Mouse (Mus musculus) intestine, postnatal 0 days (tissue): ENCODE measurements around the gene Gsg1l. TPM values are rescaled to one million over a fixed set of nuclear protein-coding genes. Genes with fewer than 3 reads are reported as not detected.

Experiments
- ATAC-seq: fragments of 200-750 bp; cut with Nextera tagmentation; 2 replicates; pipeline ENCODE4 v1.8.0; 2017; ENCODE audit warnings: mild to moderate bottlenecking, moderate TSS enrichment, moderate library complexity
- H3K27ac ChIP-seq: fragments of 300-500 bp; sonication (generic); 2 replicates; pipeline ENCODE4 v1.5.1; 2014; ENCODE audit warnings: mild to moderate bottlenecking, low read depth, low read length, moderate library complexity
- H3K27me3 ChIP-seq: fragments of 300-500 bp; sonication (generic); replicated peaks from 2 replicates; pipeline ENCODE4 v1.6.1; 2014; ENCODE audit warnings: low read length, mixed read lengths; ENCODE audit not compliant: control insufficient read depth, insufficient read depth
- H3K36me3 ChIP-seq: fragments of 300-500 bp; sonication (generic); 2 replicates; pipeline ENCODE4 v1.6.1; 2014; ENCODE audit warnings: mild to moderate bottlenecking, moderate library complexity; ENCODE audit not compliant: control insufficient read depth, insufficient read depth
- H3K4me1 ChIP-seq: fragments of 300-500 bp; sonication (generic); replicated peaks from 2 replicates; pipeline ENCODE4 v1.6.1; 2014; ENCODE audit warnings: antibody characterized with exemption, low read length, mixed read lengths; ENCODE audit not compliant: control insufficient read depth, insufficient read depth
- H3K4me2 ChIP-seq: fragments of 300-500 bp; sonication (generic); replicated peaks from 2 replicates; pipeline ENCODE4 v1.6.1; 2014; ENCODE audit warnings: low read depth, mild to moderate bottlenecking, moderate library complexity
- H3K4me3 ChIP-seq: fragments of 300-500 bp; sonication (generic); 2 replicates; pipeline ENCODE4 v1.5.1; 2014; ENCODE audit warnings: low read depth, low read length
- H3K9ac ChIP-seq: fragments of 300-500 bp; sonication (generic); 2 replicates; pipeline ENCODE4 v1.6.1; 2014; ENCODE audit warnings: mild to moderate bottlenecking, low read depth, low read length
- H3K9me3 ChIP-seq: fragments of 300-500 bp; sonication (generic); 2 replicates; pipeline ENCODE4 v1.6.1; 2016; ENCODE audit warnings: mixed run types; ENCODE audit not compliant: control insufficient read depth
- CTCF ChIP-seq: sonication (generic); IDR thresholded peaks from 2 replicates; pipeline ENCODE4 v1.5.1; 2016; ENCODE audit warnings: low read depth, mild to moderate bottlenecking, control low read depth, antibody characterized with exemption, moderate library complexity
- WGBS: fragments of 180-500 bp; shearing (Covaris S2); extraction: QIAGEN DNeasy Blood & Tissue Kit; methylation state at CpG from one replicate; pipeline ENCODE4 v1.1.7; 2014; 5-methylcytosine and 5-hydroxymethylcytosine counted together
- polyA plus RNA-seq: library from polyadenylated mRNA; unstranded; fragments of >200 nt; fragmentation: Nextera tagmentation; extraction: Ambion mirVana; gene quantifications from 2 replicates; pipeline ENCODE4 v1.2.1, GENCODE M21; 2015

Gsg1l gene
- polyA plus RNA-seq, 1 experiment from 2014 or later: 0.52 TPM

GRCm38 (mm10) chr7:125883232-125883631 is 199.0 kb downstream of the Gsg1l start:
- H3K4me2 ChIP-seq: no peak overlapping the region
- no peaks in the 10 kb centered on the region for H3K36me3 ChIP-seq
- no peak for TF ChIP-seq CTCF
- ATAC-seq: no peak
- WGBS: 71% methylated on average over 2 of the region's 2 CpGs
- no peaks in the 10 kb centered on the region for H3K27me3 ChIP-seq
- H3K9me3 ChIP-seq: no peaks in the 10 kb centered on the region
- H3K9ac ChIP-seq: no peak overlapping the region
- H3K4me1 ChIP-seq: no peaks in the 10 kb centered on the region
- H3K4me3 ChIP-seq: no peak overlapping the region
- no peak overlapping the region for H3K27ac ChIP-seq

GRCm38 (mm10) chr7:125878040-125878439 is 204.2 kb downstream of the Gsg1l start:
- H3K27ac ChIP-seq: no peak overlapping the region
- no peak for ATAC-seq
- H3K4me1 ChIP-seq: no peaks in the 10 kb centered on the region
- H3K4me3 ChIP-seq: no peak overlapping the region
- H3K27me3 ChIP-seq: no peaks in the 10 kb centered on the region
- H3K4me2 ChIP-seq: no peak overlapping the region
- no peaks in the 10 kb centered on the region for H3K36me3 ChIP-seq
- H3K9ac ChIP-seq: no peak overlapping the region
- 48% methylated on average over 4 of the region's 4 CpGs for WGBS
- H3K9me3 ChIP-seq: no peaks in the 10 kb centered on the region
- TF ChIP-seq CTCF: no peak

DNA sequence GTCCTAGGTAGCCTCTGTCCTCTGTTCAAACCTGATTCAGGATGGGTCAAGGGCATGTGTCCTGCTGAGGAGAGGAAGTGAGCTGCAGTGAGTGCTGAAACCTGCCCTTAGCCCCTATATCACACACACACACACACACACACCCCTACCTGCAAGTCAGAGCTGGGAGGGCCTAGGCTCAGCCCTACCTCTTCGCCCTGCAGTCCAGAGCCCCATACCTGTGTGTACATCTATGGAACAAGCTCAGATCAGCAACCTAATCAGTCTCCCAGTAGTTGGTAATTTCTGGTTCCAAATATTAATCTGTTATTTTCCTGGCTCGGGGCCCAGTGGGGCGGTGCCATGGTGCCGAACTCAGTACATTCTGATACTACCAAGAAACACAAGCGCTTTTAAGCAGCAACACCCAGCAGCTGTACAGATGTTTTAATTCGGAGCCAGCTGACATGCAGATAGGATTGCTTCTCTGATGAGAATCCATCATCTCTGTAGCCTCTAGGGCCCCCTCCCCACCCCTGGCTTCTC is 208.2 kb downstream of the Gsg1l start:
- Histone ChIP-seq H3K4me2 (no peak overlapping the region), H3K4me1 (no peaks in the 10 kb centered on the region), H3K4me3 (no peak overlapping the region), H3K27ac (no peak overlapping the region), H3K36me3 (no peaks in the 10 kb centered on the region; the same call in 1 of the 2 replicates), H3K27me3 (no peaks in the 10 kb centered on the region), H3K9me3 (no peaks in the 10 kb centered on the region), H3K9ac (no peak overlapping the region)
- ATAC-seq: no peak
- 74% methylated on average over 6 of the region's 6 CpGs for WGBS
- no peak for TF ChIP-seq CTCF

DNA sequence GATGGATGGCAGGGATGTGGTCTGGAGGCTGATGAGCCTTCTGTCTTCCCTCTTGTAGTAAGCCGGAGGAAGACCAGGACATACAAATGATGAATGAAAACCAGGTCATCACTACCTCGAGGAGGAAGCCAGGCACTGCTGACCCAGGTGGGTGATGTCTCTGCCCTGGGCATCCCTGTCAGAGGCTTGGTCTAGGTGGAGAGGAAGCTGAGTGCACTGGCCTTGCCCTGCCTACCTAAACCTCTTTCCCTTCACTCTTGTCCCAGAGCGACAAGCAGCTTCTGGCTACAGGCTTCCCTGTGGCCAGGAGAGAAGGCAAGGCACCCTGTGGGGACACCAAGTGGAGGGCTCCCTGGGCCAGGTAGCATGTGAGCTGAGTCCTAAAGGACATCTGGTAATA is 209.3 kb downstream of the Gsg1l start:
- no peak for ATAC-seq
- WGBS: 82% methylated on average over 3 of the region's 3 CpGs
- H3K27me3 ChIP-seq: no peaks in the 10 kb centered on the region
- no peak overlapping the region for H3K4me3 ChIP-seq
- no peak for TF ChIP-seq CTCF
- no peaks in the 10 kb centered on the region for H3K9me3 ChIP-seq
- no peak overlapping the region for H3K27ac ChIP-seq
- H3K4me1 ChIP-seq: no peaks in the 10 kb centered on the region
- no peaks in the 10 kb centered on the region; the same call in 1 of the 2 replicates for H3K36me3 ChIP-seq
- H3K4me2 ChIP-seq: no peak overlapping the region
- no peak overlapping the region for H3K9ac ChIP-seq

DNA sequence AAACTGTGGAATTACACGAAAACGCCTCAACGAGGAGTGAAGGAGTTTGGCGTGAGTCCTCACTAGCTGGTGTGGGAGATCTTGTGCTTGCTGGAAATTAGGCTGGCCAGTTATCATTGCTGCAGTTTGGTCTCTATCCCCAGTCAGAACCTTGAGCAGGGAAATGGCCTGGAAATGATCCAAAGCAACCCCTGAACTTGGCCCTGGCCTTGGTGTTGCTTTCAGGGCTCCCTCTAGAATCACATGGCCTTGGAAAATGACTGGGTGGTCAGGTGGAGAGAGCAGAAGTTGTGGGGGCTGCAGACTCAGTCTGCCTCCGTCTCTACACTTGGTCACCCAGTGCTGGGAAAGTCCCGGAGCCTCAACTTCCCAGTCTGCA is 210.0 kb downstream of the Gsg1l start:
- 64% methylated on average over 6 of the region's 6 CpGs for WGBS
- Histone ChIP-seq H3K4me3 (no peak overlapping the region), H3K27ac (no peak overlapping the region)

DNA sequence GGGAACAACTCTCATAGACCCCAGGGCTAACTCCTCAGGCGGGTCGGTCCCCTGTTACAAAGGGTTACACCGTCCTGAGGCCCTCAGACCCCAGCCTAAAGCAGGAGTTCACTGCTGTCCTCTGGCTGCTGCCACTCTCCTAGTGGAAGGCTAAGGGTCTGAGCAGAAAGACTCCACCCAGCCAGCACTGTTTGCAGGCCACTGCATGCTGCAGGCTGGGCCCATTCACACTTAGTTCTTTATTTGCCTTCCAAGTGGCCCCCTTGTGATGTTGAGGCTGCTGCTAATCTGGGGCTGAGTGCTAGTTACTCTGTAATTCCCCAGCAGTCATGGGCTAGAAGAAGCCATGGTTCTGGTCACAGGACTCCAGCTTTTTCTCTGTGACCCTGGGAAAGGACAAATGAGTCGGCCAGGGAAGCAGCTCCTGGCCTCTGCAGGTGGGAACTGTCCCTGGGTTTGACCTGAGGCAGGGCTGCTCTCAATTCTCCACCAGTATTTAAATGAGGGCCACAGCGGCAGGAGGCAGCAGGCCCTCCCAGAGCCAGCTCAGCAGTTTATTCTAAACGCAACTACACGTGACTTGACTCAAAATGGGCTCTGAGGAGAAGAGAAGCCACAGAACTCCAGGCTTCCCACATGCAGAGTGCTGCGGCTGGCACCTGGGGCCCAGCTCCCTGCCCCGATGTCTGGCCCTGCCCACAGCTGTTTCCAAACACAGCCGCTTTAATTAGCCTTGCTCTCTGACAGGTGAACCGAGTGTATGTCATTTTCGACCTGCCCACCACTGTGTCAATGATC is 210.6 kb downstream of the Gsg1l start:
- H3K4me2 ChIP-seq: no peak overlapping the region
- 39% methylated on average over 12 of the region's 12 CpGs for WGBS
- no peak overlapping the region for H3K4me3 ChIP-seq
- no peaks in the 10 kb centered on the region for H3K9me3 ChIP-seq
- no peaks in the 10 kb centered on the region for H3K27me3 ChIP-seq
- H3K27ac ChIP-seq: no peak overlapping the region
- H3K9ac ChIP-seq: no peak overlapping the region; the same call in 1 of the 2 replicates
- no peaks in the 10 kb centered on the region for H3K4me1 ChIP-seq
- peaks cover 2% of the 10 kb centered on the region; the same call in 1 of the 2 replicates for H3K36me3 ChIP-seq
- ATAC-seq: no peak
- no peak for TF ChIP-seq CTCF

More for the DNA sequence above, 210.0 kb downstream of the Gsg1l start:
- TF ChIP-seq CTCF: no peak
- H3K4me2 ChIP-seq: no peak overlapping the region
- no peaks in the 10 kb centered on the region; the same call in 1 of the 2 replicates for H3K36me3 ChIP-seq
- H3K4me1 ChIP-seq: no peaks in the 10 kb centered on the region
- H3K9ac ChIP-seq: no peak overlapping the region
- no peaks in the 10 kb centered on the region for H3K27me3 ChIP-seq
- no peak for ATAC-seq
- H3K9me3 ChIP-seq: no peaks in the 10 kb centered on the region
